Mouse (Mus musculus) heart, embryonic 11.5 days (tissue): ENCODE results near the gene Gm3415. TPM values are rescaled to one million over a fixed set of nuclear protein-coding genes. Genes with fewer than 3 reads are reported as not detected.

Source experiments
- polyA plus RNA-seq: library from polyadenylated mRNA; unstranded; fragments of >200 nt; fragmentation: Nextera tagmentation; extraction: Ambion mirVana; gene quantifications from 2 replicates; pipeline ENCODE4 v1.2.1, GENCODE M21; 2014

The Gm3415 gene
- polyA plus RNA-seq, 1 experiment from 2014 or later, result not detected

Other genes with a start within 250 kb of the Gm3415 start
- gene Wasf3, start 171.2 kb upstream of the Gm3415 start, polyA plus RNA-seq, result 0.42 and 0.52 TPM in 2 replicates
- gene Gm6408, start 74.2 kb upstream of the Gm3415 start, polyA plus RNA-seq, result not detected in 2 replicates
- gene Gm6370, start 64.8 kb upstream of the Gm3415 start, polyA plus RNA-seq, result not detected in 2 replicates
- gene 4930449I24Rik, start 53.7 kb upstream of the Gm3415 start, polyA plus RNA-seq, result not detected in 2 replicates
- not detected in 2 replicates for gene Gm3402, start 42.0 kb upstream of the Gm3415 start, polyA plus RNA-seq
- gene Gm3404, start 30.3 kb upstream of the Gm3415 start, polyA plus RNA-seq, result not detected in 2 replicates
- not detected in 2 replicates for gene Gm3409, start 18.5 kb upstream of the Gm3415 start, polyA plus RNA-seq
- gene Gpr12, start 29.1 kb downstream of the Gm3415 start, polyA plus RNA-seq, result not detected in 2 replicates
- 9.2 and 11.1 TPM in 2 replicates for gene Usp12, start 238.9 kb downstream of the Gm3415 start, polyA plus RNA-seq